Mouse (Mus musculus): Measurements from ENCODE around the gene Gapt.
"Not testable (repeated sequence)": the region's sequence is repeated elsewhere in the genome, so short reads cannot be mapped to it uniquely, and the experiment has no call there.

Gene Gapt

GRCm38 (mm10) chr13:110356941-110357340, at the start of gene Gapt:
Gene Gapt (minus strand): TSS chr13:110357199.
- no peak for DNase-seq

DNA sequence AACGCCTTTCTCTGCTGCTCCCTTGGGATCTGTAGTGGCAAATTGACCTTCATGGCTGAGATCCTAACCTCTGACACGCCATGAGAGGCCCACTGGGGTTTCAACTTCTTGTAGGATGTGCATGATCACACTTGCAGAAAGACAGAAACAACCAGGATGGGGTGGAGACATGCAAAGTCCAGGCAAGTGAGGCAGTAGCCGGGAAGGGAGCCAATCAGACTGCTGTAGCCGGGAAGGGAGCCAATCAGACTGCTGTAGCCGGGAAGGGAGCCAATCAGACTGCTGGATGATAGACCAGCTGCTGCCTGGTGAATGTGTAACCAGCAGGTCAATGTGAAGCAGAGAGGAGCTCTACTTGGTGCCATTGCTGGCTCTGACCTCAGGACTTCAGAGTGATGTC, 49.2 kb upstream of the Gapt start:
- DNase-seq: no peak

DNA sequence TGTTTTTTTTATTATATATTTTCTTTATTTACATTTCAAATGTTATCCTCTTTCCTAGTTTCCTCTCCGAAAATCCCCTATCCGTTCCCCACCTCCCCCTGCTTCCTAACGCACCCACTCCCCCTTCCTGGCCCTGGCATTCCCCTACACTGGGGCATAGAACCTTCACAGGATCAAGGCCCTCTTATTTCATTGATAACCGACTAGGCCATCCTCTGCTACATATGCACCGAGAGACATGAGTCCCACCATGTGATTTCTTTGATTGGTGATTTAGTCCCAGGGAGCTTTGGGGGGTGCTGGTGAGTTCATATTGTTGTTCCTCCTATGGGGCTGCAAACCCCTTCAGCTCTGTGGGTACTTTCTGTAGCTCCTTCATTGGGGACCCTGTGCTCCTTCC, 47.7 kb upstream of the Gapt start:
- not testable (repeated sequence) for DNase-seq

GRCm38 (mm10) chr13:110404059-110404458, 47.1 kb upstream of the Gapt start:
- DNase-seq: no peak

DNA sequence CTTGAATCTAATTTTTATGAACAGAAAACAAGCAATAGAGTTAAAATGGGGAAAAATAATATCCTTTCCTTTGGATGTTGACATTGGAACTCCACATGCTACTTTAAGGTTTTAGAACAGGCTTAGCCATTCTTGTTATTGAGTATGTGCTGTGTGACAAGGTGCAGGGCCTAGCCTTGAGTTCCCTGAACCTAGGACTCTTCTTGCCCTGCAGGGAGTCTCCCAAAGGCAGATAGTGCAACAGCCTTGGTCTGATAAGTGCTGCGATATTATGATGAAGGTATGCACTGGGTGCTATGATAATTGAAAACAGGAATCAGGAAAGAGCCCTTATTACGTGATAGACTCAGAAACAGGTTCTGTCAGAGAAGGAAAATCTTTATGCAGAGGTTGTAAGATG, 44.9 kb upstream of the Gapt start:
- DNase-seq: no peak

DNA sequence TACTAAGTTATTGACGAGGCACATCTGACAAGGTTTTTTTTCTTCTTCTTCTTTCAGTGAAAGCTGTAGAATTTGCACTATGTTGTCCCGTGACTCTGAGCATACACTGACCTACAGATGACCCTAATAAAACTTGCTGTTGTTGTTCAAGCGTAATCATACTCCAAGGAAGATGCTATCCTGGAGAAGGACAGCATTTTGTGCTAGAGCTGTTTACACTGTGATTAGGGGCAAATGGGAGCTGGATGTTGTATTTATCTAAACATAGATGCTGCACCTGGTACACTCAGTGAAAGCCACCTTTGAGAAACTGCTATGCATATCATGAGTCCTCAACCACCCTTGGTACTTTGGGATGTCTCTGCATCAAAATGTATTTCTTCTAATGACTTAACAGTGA, 44.4 kb upstream of the Gapt start:
- no peak for DNase-seq

DNA sequence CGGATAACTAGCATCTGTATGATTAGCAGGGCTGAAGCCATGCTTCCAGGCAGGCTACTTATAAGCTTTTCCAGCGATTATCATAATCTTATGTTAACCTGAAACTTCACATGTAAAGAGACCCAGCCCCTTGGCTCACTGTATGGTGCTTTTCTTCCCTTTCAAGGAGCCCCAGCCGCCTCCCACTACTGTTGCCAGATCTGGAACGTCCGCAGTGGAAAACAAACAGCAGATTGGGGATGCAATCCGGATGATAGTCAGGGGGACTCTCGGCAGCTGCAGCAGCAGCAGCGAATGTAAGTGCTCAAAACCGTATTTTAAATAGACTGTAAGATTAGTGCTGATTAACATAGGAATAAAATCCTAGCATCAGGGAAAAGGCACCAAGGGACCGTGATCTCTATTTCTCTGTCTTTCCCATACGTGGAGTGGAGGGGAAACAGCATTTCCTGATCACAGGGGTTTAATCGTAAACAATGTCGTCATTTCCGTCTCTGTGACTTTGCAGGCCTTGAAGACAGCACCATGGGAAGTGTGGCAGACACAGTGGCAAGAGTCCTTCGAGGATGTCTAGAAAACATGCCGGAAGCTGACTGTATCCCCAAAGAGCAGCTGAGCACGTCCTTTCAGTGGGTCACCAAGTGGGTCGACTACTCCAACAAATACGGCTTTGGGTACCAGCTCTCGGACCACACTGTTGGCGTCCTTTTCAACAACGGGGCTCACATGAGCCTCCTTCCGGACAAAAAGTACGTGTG, 41.7 kb upstream of the Gapt start:
- DNase-seq: no peak

DNA sequence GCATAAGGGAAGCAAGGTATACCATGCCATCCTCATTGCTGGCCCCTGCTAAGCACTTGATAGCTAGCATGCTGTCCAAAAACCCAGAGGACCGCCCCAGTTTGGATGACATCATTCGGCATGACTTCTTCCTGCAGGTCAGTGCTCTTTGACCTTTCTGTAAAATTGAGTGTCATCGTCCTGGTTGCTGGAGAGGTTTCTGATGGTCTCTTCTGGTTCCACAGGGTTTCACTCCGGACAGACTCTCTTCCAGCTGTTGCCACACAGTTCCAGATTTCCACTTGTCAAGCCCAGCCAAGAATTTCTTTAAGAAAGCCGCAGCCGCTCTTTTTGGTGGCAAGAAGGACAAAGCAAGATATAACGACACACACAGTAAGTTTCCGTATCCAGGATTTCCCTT, 40.8 kb upstream of the Gapt start:
- no peak for DNase-seq

- DNase-seq: no peak
Measured at GRCm38 (mm10) chr13:110395916-110396685, 39.1 kb upstream of the Gapt start.

DNA sequence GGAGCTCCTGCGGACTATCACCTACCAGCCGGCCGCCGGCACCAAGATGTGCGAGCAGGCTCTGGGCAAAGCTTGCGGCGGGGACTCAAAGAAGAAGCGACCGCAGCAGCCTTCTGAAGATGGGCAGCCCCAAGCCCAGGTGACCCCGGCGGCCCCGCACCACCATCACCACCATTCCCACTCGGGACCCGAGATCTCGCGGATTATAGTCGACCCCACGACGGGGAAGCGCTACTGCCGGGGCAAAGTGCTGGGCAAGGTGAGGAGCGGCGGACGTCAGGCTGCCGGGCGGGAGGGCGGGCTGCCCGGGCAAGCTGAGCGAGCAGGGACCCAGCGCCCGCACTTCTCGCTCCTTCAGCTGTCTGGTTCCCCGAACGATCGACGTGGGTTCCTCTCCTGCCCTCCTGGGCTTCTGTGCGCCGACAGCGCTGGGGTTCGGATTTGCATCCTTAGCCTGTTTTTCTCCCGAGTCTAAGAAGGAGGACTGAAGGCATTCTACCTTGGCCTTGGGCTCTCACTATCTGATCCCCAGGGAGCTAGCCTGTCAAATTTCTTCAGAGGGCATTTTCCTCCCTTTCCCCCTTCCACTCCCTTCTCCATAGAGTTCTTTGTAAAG, 38.3 kb upstream of the Gapt start:
- DNase-seq: no peak

- peak; percentile 95 for DNase-seq
Measured at GRCm38 (mm10) chr13:110394291-110395178, 37.5 kb upstream of the Gapt start, which contains the start of gene Plk2. Gene Plk2 (plus strand): TSS chr13:110395046.

DNA sequence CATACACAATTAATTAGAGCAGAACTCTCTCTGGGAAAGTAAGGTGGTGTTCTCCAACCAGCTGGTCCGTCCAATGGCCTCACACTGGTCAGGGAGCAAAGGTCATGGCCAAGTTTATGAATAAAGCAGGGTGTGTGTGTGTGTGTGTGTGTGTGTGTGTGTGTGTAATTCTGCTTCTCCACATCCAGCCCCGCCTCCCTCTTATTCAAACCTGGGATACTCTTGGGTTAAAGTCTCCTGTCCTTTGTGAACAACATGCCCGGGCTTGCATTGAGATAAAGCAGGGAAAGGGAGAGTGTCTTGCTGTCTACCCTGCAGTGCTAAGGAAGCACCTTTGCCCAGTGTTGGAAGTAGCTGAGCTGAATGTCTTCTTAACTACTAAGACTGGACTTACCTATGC, 35.6 kb upstream of the Gapt start:
- DNase-seq: no peak

DNA sequence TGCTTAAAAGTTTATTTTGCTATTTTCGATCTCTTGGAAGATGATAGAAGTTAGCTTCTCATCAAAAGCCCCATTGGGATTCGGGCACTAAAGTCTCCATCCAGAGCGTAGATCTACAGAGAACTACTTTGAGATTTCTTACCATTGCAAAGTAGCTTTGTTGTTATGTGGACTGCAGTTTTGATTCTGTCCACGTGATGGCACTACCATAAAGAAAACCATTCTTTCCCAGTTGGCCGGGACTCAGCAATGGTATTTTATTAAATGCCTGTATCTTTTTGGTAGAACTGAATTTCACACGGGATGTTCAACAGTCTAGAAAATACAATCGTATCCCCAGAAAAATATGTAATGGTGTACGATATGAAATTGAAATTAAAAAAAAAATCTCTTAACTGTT, 35.2 kb upstream of the Gapt start:
- DNase-seq: peak; percentile 65

GRCm38 (mm10) chr13:110384514-110384913, 27.5 kb upstream of the Gapt start:
- DNase-seq: no peak

- DNase-seq: peak; percentile 47
Measured at GRCm38 (mm10) chr13:110382447-110382901, 25.5 kb upstream of the Gapt start.

GRCm38 (mm10) chr13:110369673-110370072, 12.7 kb upstream of the Gapt start:
- no peak for DNase-seq

DNA sequence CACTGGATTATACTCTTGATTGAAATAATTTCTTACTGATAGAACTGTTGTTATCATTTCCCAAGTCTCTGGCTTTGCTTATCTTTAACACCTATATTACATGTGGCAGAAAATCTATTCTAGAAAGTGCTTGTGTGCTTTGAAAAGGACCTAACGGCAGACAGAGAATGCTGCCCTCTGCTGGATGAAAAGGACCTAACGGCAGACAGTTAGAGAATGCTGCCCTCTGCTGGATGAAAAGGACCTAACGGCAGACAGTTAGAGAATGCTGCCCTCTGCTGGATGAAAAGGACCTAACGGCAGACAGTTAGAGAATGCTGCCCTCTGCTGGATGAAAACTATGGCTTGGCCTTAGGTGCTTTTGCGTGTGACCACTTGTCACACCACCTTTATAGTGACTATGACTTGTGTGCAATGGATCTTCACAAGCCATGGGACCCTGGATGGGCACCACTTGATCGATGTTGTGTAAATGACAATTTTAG, 11.6 kb upstream of the Gapt start:
- DNase-seq: peak; percentile 39

DNA sequence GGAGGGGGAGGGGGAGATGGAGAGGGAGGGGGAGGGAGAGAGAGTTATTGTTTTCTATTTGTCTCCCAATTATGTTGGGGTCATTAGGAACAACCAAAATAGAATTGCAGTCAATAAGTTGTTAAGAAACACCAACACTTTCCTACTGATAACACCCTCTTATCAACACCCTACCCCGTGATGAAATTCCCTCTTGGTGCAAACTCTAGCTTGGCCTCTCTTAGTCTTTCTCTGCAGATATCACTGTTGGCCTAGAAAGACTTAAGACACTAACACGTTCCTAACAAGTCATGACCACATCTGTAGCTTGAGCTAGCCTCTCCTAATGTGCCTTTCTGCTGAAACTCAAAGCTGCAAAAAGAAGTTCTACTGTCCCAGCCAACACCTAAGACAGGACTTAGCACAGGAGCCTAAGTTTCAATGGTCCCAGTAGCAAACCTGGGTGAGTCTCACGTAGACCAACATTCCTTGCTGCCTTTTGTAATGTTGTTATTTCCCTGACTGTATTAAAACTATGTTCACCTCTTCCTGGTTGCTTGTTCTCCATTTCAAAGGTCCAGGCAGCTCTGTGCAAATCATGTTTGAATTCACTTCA, 11.1 kb upstream of the Gapt start:
- no peak for DNase-seq

DNA sequence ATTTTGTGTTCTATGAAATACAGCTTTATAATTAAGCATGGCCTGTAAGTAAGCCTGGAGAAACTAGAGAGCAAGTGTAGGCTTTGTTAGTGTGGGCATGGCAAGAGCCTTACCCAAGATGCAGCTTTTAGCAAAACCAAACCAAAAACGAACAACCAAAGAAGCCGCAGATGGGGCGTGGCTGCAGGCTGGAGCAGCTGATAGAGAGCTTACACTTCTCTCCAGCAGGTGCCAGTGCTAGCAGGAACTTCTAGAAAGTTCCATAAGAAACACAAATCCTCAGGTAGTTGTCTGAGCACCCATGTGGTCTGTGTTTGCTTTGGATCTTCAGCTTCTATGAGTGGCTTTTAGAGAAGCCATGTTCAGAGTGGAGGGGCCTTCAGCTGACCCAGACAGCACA, 9.5 kb upstream of the Gapt start:
- DNase-seq: no peak

GRCm38 (mm10) chr13:110363722-110364121, 6.7 kb upstream of the Gapt start:
- no peak for DNase-seq

DNA sequence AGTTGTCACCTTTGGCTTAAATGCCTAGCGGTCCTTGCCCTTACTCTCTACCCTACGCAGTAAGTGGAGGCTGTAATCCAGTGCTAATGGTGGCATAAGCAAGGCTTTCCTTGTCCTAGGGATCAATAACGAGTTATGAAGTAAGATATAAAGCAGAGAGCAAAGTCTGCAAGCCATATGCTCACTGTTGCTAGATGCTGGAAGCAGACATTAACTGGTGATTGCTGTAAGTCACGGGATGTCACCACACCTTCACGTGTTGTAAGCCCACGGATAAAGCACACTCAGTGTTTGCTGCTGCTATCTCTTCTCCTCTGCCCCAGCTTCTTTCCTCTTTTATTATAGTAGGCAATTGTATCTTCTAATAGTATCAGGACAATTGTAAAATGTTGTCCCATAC, 5.9 kb downstream of the Gapt start:
- no peak for DNase-seq

GRCm38 (mm10) chr13:110346707-110347106, 10.3 kb downstream of the Gapt start:
- DNase-seq: no peak
